Mouse (Mus musculus): ENCODE data around the gene Ndufa6.
"Not testable (repeated sequence)": the region's sequence is repeated elsewhere in the genome, so short reads cannot be mapped to it uniquely, and the experiment has no call there.

The Ndufa6 gene

DNA sequence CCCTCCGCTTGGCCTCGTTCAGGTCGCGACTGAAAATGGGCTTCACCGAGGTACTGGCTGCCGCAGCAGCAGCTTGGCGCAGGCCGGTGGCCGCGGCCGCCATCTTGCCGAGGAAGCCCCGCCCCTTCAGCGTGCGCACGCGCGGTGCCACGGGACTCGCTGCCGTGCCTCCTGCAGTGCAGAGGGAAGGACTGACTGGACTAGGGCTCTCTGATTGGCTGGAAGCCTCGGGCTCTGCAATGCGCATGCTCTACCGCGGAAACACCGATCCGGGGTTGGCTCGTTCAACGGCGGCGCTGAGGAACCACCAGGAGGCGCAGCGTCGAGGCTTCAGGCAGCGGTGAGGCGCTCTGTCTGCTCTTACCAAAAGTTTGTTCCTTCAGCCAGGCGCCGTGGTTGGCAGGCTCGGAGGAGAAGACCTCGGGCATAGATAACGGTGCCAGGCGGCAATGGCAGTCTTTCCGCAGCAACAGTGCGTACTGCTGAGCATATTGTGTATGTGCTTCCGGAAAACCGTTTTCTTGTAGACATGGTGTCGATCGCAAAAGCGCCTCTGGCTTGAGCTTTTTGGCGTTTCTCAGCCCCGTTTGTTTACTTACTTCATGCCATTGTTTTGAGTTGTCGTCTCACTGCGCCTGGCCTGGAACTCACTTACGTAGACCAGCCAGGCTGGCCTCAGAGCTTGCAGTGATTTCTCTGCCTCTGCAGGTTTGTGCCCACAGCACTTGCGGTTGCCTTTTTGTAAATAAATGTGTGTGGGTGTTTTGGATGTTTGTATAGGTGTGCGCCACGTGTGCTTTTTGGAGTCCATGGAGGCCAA, at the start of gene Ndufa6:
Ndufa6 (minus strand) TSS at position 197 of the 820 bp plus-strand sequence.
- peak; percentile 97 for DNase-seq (ENCODE audit: low spot score)

DNA sequence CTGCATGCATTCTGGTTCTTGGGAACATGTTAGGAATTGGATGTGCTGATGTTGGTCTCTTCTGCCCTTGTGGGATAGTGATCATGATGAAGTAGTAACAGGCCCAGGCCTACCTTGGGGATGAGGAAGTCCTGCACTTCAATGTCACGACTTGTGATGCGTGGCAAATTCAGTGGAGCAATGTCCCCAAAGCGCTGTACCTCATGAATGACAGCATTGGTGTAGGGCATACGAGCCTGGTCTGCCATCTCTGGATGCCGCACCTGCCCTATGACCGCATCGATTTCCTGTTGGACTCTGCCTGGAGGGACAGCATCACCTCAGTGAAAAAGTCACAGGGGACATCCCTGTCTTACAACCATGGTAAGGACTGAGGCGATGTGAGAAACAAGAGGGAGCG, 49.5 kb upstream of the Ndufa6 start:
- DNase-seq (ENCODE audit: low spot score) = no peak

DNA sequence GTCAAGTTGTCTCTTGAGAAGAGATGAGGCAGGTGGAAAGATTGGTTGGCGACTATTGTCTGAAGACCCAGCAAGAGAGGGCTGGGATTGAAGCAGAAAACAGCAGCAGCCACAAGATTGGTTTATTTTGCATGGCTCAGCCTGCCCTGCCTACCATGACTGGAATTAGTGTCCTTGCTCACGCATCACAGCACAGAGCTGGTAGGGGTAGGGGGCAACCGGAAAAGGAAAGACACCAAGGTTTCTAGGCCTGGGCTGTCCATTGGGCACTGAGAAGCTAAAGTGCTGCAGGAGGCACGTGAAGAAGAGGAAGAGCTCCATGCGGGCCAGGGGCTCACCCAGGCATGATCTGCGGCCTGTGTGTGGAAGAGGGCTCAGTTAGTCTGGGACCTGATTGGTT, 48.6 kb upstream of the Ndufa6 start:
- no peak for DNase-seq (ENCODE audit: low spot score)

DNA sequence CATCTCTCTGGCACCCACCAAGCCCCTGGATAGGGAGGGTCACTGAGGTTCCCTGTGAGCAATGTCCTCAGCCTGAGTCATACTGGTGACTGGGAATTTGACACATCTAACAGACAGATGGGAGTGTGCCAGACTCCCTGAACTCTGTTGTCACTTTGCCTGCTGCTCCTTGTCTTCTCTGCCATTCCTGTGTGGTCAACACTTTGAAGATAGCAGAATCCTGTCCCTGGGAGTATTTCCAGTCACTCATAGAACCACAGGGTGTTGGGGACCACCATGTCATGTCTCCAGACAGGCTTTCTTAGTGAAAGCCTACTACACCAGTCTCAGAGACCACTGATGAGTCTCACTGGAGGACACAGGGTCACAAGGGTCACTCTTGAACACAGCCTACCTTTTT, 48.0 kb upstream of the Ndufa6 start:
- DNase-seq (ENCODE audit: low spot score) = no peak

DNA sequence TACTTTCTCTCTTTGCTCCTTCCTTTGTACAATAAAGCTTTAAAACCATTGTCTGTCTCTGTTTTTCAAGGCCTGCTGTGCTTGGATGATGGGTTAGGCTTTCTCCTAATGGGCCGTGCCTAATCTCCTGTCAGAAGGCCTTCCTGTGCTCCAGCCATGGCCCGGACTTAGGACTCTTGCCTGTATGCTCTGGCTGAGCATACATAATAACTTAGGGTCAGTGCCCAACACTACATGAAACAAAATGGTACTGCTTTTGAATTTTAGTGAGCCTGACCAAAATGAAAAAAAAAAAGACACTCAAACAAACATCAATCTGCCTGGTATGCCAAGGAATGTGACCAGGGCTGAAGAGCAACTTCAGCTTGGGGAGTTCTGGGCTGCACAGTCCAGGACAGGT, 47.4 kb upstream of the Ndufa6 start:
- DNase-seq (ENCODE audit: low spot score) = no peak

DNA sequence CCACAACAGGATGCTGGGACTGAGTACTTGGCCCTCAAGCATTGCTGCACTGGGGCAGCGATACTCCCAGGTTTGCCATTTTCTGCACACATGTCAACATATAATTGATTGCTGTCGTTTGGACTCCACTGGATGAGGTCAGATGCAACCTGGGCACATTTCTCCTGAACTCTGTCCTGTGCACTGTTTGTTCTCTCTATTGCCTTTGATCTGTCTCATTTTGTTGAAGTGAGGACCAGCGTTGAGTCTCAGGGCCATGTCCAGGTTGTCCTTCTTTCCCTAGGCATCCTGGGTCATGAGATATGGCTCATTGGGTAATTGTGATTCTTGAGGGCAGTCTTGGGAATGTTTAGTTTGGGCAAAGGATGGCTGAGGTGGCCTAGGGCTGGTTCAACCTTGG, 41.8 kb upstream of the Ndufa6 start:
- not testable (repeated sequence) for DNase-seq (ENCODE audit: low spot score)

DNA sequence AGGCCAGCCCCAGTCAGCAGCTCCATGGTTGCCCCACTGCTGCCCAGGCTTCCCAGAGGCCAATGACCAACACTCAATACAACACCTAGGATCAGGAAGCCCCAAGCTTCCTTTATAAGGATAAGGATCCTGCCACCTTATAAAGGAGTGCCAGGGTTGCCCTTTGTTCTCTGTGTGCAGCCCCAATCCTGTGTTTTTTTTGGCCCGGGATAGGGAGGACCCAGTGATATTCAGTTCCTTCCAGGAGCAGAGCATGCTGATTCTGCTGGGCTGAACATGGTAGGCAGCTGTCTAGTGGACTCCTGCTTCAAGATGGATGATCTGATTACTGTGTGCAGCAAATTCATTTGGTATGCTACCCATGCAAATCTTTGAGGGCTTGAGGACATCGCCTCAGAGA, 39.8 kb upstream of the Ndufa6 start, which contains the start of gene Cyp2d11:
Cyp2d11 (minus strand) TSS at position 101 of the 400 bp plus-strand sequence.
- not testable (repeated sequence) for DNase-seq (ENCODE audit: low spot score)

DNA sequence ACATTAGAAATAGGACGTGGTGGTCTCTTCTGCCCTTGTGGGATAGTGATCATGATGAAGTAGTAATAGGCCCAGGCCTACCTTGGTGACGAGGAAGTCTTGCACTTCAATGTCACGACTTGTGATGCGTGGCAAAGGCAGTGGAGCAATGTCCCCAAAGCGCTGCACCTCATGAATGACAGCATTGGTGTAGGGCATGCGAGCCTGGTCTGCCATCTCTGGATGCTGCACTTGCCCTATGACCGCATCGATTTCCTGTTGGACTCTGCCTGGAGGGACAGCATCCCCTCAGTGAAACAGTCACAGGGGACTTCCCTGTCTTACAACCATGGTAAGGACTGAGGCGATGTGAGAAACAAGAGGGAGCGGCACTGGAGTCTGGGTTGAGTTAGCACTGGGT, 35.8 kb upstream of the Ndufa6 start:
- not testable (repeated sequence) for DNase-seq (ENCODE audit: low spot score)

DNA sequence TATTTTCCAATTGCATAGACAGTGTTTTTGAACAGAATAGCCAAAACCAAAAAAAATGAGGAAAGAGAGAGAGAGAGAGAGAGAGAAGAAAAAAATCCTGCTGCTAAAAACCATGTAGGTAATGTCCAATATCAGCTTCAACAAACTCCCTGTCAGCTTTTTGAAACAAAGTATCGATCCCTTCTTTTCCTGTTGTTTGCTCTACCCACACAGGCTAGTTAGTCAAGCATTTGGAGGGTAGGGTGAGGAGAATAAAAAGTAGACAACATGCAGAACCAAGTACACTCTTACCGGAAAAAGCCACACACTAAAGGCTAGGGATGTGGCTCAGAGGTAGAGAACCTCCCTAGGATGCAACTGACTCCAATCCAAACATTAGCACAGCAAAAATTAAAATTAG, 31.6 kb upstream of the Ndufa6 start:
- no peak for DNase-seq (ENCODE audit: low spot score)

DNA sequence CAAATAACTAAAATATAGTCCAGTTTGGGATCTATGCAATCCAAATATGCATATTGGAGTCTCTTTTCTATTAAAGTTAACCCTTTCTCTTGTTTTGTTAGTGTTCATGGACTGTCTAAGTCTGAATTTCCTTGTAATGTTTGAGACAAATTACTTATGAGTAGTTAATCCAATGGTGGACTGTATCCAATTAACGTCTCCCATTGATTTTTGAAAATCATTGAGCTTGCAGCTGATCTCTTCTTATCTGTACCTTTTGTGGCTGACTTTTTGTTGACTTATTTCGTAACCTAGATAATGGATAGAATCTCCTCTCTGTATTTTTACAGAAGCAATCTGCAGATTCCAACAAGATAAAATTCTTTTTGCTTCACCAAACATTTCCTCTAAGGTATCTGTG, 28.3 kb upstream of the Ndufa6 start:
- DNase-seq (ENCODE audit: low spot score) = no peak

DNA sequence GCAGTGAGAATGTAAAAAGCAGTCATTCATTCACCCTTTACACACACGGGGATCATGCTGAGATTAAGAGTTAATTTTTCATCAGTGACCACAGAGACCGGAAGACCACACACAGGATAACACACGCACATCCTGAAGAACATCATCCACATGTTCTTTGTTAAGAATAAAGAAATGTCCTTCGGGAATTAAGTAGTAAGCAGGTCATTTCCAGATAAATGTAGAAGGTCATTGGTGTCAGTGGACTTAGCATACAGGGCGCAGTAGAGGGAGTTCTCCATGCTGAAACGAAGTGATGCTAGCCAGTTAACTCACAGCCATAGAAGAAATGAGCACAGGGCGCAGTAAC, 26.6 kb upstream of the Ndufa6 start:
- no peak for DNase-seq (ENCODE audit: low spot score)

DNA sequence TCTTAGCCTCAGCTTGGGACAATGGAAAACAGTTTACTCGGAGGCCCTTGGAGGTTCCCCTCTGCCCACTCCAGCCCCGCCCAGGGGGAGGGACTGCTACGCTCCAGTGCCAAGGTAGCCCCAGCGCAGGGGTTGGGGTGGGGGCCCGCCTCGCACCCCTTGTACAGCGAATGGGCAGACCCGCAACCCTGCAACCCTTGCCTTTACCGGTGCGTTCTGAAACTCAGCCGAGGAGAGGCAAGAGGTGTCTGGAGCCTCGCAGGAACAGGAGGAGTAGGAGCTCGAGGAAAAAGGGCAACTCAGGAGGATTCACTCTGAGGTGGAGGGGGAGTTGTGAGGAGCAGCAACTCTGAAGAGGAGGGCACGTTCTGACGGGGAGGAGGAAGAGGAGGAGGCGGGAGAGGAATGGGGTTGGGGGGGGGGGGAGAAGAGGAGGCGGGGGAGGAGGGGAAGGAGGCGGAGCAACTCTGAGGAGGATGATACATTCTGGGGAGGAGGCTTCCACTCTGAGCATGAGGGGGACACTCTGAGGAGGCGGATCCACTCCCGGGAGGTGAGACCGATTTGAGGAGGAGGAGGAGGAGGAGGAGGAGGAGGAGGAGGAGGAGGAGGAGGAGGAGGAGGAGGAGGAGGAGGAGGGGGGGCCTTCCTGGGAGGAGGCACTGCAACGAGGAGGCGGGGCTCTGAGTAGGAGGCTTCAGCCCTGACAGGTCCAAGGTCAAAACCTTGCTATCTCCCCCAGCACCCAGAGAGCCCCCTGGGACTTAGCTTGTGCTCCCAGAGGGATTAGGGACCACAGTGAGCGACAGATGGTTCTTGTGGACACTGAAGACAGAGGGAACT, 26.0 kb upstream of the Ndufa6 start, which contains the start of gene Cyp2d22:
Cyp2d22 (minus strand) TSS at position 390 of the 843 bp plus-strand sequence.
- DNase-seq (ENCODE audit: low spot score) = peak; percentile 38

DNA sequence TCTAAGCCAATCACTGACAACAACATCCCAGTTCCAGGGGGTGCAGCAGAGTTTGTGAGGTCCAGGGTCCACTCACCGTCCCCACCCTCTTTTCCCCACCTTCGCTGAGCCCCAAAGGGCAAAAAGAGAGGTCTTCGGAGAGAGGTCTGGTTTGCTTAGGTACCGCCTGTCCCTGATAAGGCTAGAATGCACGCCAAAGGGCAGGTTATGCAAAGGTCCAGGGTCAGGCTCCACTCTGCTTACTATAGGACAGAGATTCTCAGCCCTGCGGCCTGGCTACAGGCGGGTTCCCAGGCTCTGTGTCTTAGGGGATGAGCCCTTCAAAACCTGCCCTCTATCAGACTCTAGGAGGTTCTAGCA, 25.4 kb upstream of the Ndufa6 start:
- DNase-seq (ENCODE audit: low spot score) = no peak

DNA sequence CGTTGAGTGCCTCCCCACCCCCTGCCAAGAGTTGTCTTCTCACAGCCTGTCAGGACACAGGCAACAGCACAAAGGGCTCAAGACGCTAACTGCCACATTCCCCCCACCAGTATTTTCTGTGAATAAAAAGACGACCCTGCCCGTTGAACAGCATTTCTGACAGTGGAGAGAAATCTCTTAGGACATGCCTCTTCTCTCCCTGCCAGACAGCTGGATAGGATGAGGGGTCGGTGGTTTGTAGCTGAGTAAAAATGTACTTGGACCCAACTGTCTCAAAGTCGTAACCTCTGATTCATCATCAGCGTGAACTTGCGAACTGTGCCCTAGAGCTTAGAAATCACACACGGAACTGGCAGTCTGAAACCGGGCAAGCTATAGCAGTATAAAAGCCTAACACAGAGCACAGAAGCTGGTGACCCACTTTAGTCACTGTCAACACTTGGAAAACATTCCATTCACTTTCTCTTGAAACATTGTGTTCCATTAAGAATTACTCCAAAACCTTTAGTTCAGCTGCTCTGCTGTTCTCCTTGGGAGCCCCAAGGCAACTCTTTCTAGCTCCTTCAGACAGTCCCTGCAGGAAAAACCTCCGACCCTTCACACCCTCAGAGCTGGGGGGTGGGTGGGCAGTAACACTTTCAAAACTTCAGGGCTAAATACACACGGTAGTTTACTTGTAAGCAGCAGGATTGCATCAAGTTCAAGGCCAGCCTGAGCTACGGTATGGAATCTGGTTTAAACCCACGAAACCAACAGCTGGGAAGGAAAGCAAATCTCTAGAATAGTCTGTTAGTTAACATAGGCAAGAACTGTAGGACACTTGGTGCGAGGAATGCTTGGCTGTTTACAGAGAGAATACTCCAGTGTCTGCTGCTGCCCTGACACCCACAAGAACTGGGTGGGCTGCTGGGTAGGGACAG, 24.4 kb upstream of the Ndufa6 start:
- DNase-seq (ENCODE audit: low spot score) = no peak

DNA sequence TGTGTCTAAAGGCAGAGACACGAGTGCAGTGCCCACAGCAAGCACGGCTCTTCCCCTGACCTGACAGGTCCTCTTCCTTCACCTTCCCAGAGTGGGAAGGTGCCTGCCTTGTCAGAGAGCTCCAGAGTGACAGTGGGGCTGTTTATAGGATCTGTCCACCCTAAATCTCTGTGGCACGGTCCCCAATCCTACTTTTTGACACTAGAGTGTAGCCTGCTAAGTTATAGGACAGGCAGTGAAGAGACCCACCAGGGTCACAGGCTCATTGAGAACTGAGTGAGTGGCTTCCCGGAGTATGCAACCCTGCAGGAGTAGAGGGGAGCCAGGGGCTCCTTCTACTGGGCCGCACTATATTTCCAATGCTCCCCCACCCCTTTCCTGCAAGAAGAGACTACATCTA, 23.6 kb upstream of the Ndufa6 start:
- DNase-seq (ENCODE audit: low spot score) = no peak

DNA sequence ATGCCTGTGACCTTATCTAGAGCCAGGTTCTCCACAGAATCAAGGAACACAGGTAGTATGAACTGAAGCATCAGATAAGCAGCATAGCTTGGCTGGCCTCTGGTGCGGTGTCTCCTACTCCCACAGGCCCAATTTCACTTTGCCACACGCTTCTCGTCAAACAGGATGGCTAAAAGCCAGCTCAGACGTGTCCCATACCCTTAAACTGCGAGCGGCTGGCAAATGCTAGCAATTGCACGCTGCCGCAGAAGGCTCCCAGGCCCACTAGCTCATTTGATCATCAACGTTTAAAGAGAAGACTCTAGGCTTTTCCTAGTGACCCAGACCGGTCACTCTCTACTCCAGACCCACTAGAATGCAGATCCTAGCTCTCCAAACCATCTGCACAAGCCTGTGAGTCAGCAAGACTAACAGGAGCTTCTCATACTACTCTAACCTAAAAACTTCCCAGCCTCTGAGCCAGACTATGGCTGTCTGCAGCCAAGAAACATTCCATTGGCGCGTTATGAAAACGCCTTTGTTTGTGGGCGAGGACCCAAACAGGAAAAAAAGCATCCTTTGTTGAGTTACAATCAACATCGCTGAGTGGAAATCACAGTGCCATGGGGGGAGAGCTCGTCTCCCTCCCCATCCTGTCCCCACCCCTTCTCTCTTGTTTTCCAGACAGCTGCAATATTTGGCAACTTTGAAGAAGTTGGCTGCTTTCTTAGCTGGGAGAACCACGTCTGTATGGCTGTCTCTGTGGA, 22.4 kb upstream of the Ndufa6 start:
- peak; percentile 58 for DNase-seq (ENCODE audit: low spot score)

DNA sequence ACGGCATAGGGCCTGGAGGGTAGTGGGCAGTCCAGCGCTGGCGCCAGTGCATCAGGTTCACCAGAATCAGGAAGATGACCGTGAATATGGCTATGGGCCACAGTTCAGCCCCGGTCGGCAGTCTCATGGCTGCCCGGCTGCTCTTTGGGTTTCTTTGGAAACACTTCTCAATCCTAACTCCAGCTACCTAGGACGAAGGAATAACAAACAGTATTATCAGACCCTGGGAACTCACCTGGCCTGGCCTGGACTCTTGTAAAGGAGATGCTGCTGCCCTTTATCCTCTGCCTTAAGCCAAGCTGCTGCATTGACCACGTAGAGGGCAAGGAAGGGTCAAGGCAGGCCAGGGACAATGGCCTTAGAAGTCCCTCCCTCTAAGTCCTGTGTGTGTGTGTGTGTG, 21.7 kb upstream of the Ndufa6 start:
- no peak for DNase-seq (ENCODE audit: low spot score)

DNA sequence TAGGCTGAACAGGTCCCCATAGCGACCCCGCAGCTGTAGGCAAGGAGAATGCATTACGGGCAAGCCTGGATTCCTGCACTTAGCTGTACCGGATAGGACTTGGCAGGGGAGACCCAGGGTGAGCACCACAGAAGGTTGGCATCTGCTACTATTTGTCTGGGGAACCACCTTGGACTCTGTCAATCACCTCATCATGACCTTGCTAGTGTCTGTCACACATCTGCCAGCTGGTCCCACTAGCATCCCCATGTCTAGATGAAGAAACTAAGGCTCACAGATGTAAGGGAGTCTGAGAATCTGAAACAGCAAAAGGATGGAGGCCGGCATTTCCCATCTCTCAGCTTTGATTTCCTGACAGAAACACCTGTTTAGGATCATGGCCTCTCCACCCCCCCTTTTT, 20.3 kb upstream of the Ndufa6 start:
- no peak for DNase-seq (ENCODE audit: low spot score)

DNA sequence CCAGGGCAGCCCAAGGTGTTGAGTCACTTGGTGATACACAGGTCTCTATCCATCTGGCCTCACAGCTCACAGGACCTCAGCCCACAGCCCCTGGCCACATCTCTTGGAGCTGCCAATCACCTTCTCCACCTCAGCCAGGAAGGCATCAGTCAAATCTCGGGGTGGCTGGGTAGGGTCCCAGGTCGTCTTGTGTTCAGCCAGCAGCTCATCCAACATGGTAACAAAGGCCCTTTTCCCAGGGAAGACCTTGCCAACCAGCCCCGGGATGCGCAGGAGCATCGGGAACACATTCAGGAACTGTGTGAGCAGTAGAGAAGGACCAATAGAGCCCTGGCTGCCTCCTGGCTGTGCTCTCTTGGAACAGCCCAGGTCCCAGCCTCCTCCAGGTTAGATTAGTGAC, 18.9 kb upstream of the Ndufa6 start:
- no peak for DNase-seq (ENCODE audit: low spot score)

DNA sequence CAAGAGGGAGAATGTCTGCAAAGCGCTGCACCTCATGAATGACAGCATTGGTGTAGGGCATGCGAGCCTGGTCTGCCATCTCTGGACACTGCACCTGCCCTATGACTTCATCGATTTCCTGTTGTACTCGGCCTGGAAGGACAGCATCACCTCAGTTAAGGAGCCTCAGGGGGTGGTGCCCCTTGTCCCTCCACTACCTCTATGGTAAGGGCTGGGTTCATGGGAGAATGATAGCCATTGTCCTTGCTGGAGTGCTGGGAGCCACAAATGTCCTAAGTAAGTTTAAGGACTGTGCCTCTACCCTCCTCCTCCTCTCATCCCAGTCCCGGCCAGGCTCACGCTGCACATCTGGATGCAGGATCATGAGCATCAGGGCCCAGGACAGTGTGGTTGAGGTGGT, 18.3 kb upstream of the Ndufa6 start:
- no peak for DNase-seq (ENCODE audit: low spot score)

DNA sequence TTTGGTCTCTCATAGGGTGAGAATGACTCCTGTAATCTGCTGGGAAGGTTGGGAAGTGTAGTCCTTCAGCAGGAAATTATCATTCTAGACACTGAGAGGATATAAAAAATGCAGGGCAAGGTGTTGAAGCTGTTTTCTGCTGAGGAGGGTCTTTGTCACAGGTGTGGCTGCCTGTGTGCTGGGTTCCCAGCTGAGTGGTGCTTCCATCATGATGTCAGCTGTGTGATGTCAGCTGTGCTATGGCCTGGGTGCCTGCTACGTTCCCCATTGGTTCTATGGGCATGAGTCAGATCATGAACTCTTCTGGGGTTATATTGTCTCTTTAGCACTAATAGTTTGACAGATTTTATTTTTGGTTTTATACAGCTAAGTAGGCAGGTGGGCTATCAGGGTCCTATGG, 14.7 kb upstream of the Ndufa6 start:
- no peak for DNase-seq (ENCODE audit: low spot score)

DNA sequence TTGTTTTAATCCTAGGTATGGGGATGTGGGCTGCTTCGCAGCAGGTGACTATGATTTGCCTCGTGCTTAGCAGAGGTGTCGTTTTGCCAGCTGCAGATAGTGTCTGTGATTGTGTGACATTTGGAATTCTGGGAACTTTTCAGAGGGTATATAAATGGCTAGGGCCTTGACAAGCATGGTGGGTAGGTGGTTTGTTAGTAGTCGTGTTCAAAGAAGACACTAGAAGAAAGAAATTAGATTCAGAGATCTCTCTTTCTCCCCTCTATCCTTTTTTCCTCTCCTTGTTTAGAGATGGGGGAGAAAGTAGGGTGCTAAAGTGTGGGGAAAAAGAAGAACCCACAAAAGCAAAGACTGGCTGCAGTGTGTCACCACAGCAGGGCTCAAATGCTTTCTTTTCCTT, 14.0 kb upstream of the Ndufa6 start:
- no peak for DNase-seq (ENCODE audit: low spot score)
